Mouse (Mus musculus) small intestine, adult 2 months (tissue): Measurements from ENCODE around the gene Vstm2b.

ENCODE experiments used
- CTCF ChIP-seq: fragments of 200-500 bp; IDR thresholded peaks from 2 replicates; pipeline ENCODE4 v1.5.1; 2012; ENCODE audit warnings: low read depth, mild to moderate bottlenecking, control low read depth, inconsistent platforms, low read length, moderate library complexity, mixed read lengths; ENCODE audit not compliant: insufficient replicate concordance, insufficient read length; ENCODE audit errors: extremely low read depth
- POLR2A ChIP-seq: fragments of 200-500 bp; IDR thresholded peaks from 2 replicates; pipeline ENCODE4 v1.6.1; 2012; ENCODE audit warnings: low read depth, mild to moderate bottlenecking, control low read depth, inconsistent platforms, low read length, moderate library complexity

DNA sequence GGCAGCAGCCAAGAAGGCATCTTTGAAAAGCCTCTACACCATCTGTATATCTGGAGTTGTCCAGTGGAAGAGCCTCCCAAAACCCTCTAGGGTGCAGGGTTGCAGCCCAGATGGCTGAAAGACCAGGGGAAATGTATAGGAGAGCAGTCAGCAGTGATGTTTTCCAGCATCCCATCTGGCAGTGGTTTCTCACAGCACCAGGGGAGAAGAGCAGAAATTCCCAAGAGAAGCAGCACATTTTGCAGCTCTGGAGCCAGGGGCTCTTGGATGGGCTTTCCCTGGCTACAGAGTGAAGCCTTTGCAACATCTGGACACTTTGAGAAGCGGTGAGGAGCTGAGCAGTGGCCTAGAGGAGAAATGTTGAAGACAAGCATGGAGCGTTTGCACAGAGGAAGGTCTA is 30.3 kb downstream of the Vstm2b start:
- TF ChIP-seq CTCF (no peak), POLR2A (no peak)
